19 mouse cellular contexts compared by ENCODE assay signal in the genomic region with DNA sequence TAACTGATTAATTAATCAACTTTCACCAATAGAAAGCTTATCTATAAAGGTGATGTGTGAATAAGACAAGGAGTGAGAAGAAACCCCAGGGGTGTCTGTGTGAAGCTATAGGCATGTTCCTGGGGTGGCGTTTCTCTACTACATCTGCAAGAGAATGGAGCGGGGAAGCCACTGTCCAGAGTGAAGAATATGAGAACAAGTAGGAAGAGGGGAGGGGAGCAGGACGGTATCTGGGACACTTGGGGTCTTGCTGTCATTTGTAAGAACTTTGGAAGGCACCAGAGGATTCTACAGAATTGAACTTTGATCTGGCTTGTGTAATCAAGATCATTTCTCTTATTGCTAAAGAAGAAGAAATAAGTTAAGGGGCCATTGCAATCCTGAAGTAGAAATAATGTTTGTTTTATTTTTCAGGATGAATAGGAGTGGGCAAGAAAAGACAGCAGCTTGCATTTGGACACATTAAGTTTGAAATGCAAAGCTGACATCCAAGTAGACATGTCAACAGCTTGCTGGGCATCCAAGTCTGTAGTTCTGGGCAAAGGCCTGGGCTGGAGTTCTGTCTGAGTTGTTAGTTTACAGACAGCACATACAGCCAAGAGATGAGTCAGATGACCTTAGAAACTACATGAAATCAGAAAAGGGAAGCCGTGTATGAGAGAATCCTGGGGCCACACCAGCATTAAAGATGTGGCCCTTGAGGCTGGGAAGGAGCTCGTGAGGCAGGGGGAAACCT.
A peak's percentile ranks its signal among the peaks of the same experiment; 100 is the strongest.
DNase-seq lines count a peak whose midpoint lies in the region; ATAC-seq and TF ChIP-seq lines count a peak whose summit lies in the region.
"Had no signal": no experiment of that assay in that cellular context is flagged by ENCODE, and none has a peak within 500 bp of the region (broad histone marks: within the 10 kb centered on the region; RNA-seq: fewer than 3 reads in every experiment).

No protein-coding gene starts in this region.

- TF ChIP-seq CTCF in lung, postnatal 0 days (IDR thresholded peaks at IDR 0.05) = no peak

- H3K27me3 ChIP-seq in lung, postnatal 0 days (replicated peaks; ENCODE audit: insufficient read depth, low read length) = no peaks in the 10 kb centered on the region
- H3K27me3 ChIP-seq: CH12.LX; embryonic facial prominence, embryonic 12.5 days; forebrain, embryonic 12.5 days; heart, embryonic 12.5 days had no signal

- H3K9me3 ChIP-seq in lung, postnatal 0 days (ENCODE audit: low read length) = no peaks in the 10 kb centered on the region
- H3K9me3 ChIP-seq: embryonic facial prominence, embryonic 12.5 days; forebrain, embryonic 12.5 days; heart, embryonic 12.5 days; hindbrain, embryonic 10.5 days had no signal

- ATAC-seq in lung, postnatal 0 days = peak; percentile 64
- ATAC-seq: forebrain, embryonic 16.5 days had no signal

- H3K4me1 ChIP-seq in lung, postnatal 0 days (ENCODE audit: insufficient read depth, low read depth, low read length) = no peaks in the 10 kb centered on the region
- H3K4me1 ChIP-seq: embryonic facial prominence, embryonic 12.5 days; forebrain, embryonic 12.5 days; hindbrain, embryonic 10.5 days had no signal

- TF ChIP-seq EP300 in lung, postnatal 0 days (IDR thresholded peaks at IDR 0.05) = peak; percentile 42

- no peak overlapping the region for H3K4me3 ChIP-seq in lung, postnatal 0 days (ENCODE audit: low read depth, low read length)
- H3K4me3 ChIP-seq: embryonic facial prominence, embryonic 12.5 days; forebrain, embryonic 12.5 days; heart, adult 2 months; heart, embryonic 12.5 days; hindbrain, embryonic 10.5 days had no signal

- no peak overlapping the region for H3K9ac ChIP-seq in lung, postnatal 0 days (replicated peaks; ENCODE audit: low read depth)
- H3K9ac ChIP-seq: embryonic facial prominence, embryonic 12.5 days; forebrain, embryonic 12.5 days; heart, embryonic 12.5 days; hindbrain, embryonic 14.5 days had no signal

- no peak overlapping the region for H3K27ac ChIP-seq in lung, postnatal 0 days (ENCODE audit: low read length)
- H3K27ac ChIP-seq: embryonic facial prominence, embryonic 12.5 days; forebrain, embryonic 12.5 days; heart, adult 2 months; hindbrain, embryonic 10.5 days; hindbrain, embryonic 14.5 days had no signal

- 45% methylated on average over 5 of the region's 5 CpGs for WGBS in lung, postnatal 0 days

- peak; percentile 7 for DNase-seq in adrenal gland, postnatal 14 days
- no peak for DNase-seq in adrenal gland, postnatal 25 days
- DNase-seq in lung, postnatal 0 days (ENCODE audit: low spot score) = peak; percentile 68
- no peak for DNase-seq in lung, adult 18-20 months
- DNase-seq in NIH3T3 (ENCODE audit: low read depth) = peak; percentile 36
- DNase-seq in lung, postnatal 36 days = peak; percentile 21
- DNase-seq in urinary bladder, adult 2 months (ENCODE audit: low spot score) = no peak
- DNase-seq: cerebellum, adult 11-12 months; cerebellum, adult 9-10 months; cerebellum, postnatal 25 days; gastrocnemius, postnatal 10 days; heart, adult 2 months had no signal

- no peak overlapping the region for H3K4me2 ChIP-seq in lung, postnatal 0 days (replicated peaks; ENCODE audit: low read depth, low read length)
- H3K4me2 ChIP-seq: embryonic facial prominence, embryonic 12.5 days; forebrain, embryonic 12.5 days; heart, embryonic 12.5 days; hindbrain, embryonic 14.5 days had no signal

- no peaks in the 10 kb centered on the region for H3K36me3 ChIP-seq in lung, postnatal 0 days (ENCODE audit: insufficient read depth, low read length)
- H3K36me3 ChIP-seq: embryonic facial prominence, embryonic 12.5 days; forebrain, embryonic 12.5 days; heart, embryonic 12.5 days; hindbrain, embryonic 10.5 days had no signal

Comparison
In these comparisons a context has a peak if more than half of its experiments do, and no peak if none do; other contexts are left out.
1. DNase-seq: peak in adrenal gland, postnatal 14 days (single experiment), lung, postnatal 0 days (single experiment), NIH3T3 (single experiment) and lung, postnatal 36 days (single experiment); none in adrenal gland, postnatal 25 days (single experiment), lung, adult 18-20 months (0 of 2) and urinary bladder, adult 2 months (single experiment).